Mouse (Mus musculus) layer of hippocampus, postnatal 36 days (tissue): Measurements from ENCODE around the gene Gm9044. TPM values are rescaled to one million over a fixed set of nuclear protein-coding genes. Genes with fewer than 3 reads are reported as not detected.
"Not testable (repeated sequence)": the region's sequence is repeated elsewhere in the genome, so short reads cannot be mapped to it uniquely, and the experiment has no call there.

Experiments used
- DNase-seq, 2 experiments: peaks; one replicate each; pipeline ENCODE4 v3.0.0; 2022
- total RNA-seq, 2 experiments: library from RNA; stranded (reverse); gene quantifications; 2 replicates each; pipeline ENCODE4 v1.2.3; 2021

The Gm9044 gene
- not detected for total RNA-seq

DNA sequence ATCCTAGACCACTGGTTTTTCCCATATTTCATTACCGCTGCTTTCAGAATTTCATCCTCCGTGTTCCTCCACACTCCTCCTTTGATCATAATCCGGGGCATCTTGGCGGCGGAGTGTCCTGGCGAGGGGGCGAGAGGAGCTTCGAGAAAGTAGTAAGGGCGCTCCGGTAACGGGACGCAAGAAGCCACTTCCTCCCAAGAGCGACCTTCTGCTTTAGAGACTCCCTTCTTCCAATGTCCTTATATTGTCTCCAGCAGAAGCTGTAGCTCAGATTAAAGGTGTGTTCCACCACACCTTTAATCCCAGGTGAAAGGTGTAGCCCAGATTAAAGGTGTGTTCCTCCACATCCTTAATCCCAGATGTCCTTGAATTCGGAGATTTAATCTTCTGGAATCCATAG, at the start of gene Gm9044:
Gene Gm9044 (minus strand): TSS at position 101 of the 400 bp plus-strand sequence.
- not testable (repeated sequence) for DNase-seq

DNA sequence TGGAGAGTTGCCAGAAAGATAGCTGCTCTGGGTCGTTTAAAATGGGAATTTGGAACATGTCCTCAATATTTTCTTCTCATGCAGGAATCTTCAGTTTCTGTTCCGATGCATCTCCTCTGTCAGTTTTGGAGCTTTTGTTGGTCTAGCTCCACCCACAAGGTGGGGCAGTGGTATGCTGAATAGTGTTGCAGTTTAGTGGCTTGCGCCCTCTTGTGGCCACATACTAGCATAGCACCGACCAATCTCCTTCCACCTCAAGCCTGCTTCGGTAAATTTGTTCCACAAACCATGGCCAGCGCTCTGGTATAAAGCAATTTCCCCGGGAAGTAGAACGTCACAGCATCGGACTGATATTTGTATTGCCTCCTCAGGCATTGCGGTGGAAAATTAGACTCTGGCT, 38.2 kb upstream of the Gm9044 start:
- peak; percentile 66 to 74 for DNase-seq

DNA sequence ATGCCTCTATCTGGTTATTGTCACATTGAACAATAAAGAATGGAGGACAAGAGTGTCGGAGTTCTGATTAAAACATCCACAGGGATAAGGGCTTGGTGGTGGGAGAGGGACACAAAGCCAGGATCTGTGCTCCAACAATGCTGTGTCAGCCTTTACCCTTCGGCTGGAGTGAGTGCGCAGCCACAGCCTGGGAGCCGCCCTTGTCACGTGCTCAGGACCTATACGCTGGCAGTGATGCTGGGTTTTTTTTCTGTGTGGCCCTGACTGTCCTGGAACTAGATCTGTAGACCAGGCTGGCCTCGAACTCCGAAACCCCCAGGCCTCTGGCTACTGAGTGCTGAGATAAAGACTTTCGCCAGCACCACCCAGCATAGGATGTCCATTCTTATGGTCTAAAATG, 37.3 kb upstream of the Gm9044 start:
- DNase-seq: no peak

DNA sequence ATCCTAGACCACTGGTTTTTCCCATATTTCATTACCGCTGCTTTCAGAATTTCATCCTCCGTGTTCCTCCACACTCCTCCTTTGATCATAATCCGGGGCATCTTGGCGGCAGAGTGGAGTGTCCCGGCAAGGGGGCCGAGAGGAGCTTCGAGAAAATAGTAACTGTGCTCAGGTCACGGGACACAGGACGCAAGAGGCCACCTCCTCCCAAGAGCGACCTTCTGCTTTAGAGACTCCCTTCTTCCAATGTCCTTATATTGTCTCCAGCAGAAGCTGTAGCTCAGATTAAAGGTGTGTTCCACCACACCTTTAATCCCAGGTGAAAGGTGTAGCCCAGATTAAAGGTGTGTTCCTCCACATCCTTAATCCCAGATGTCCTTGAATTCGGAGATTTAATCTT, 21.8 kb upstream of the Gm9044 start, which contains the start of gene Gm9049:
Gene Gm9049 (minus strand): TSS at position 101 of the 400 bp plus-strand sequence.
- DNase-seq: not testable (repeated sequence)

DNA sequence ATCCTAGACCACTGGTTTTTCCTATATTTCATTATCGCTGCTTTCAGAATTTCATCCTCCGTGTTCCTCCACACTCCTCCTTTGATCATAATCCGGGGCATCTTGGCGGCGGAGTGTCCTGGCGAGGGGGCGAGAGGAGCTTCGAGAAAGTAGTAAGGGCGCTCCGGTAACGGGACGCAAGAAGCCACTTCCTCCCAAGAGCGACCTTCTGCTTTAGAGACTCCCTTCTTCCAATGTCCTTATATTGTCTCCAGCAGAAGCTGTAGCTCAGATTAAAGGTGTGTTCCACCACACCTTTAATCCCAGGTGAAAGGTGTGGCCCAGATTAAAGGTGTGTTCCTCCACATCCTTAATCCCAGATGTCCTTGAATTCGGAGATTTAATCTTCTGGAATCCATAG, 16.4 kb upstream of the Gm9044 start, which contains the start of gene Gm9048:
Gene Gm9048 (minus strand): TSS at position 101 of the 400 bp plus-strand sequence.
- DNase-seq: not testable (repeated sequence)

DNA sequence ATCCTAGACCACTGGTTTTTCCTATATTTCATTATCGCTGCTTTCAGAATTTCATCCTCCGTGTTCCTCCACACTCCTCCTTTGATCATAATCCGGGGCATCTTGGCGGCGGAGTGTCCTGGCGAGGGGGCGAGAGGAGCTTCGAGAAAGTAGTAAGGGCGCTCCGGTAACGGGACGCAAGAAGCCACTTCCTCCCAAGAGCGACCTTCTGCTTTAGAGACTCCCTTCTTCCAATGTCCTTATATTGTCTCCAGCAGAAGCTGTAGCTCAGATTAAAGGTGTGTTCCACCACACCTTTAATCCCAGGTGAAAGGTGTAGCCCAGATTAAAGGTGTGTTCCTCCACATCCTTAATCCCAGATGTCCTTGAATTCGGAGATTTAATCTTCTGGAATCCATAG, 10.9 kb upstream of the Gm9044 start, which contains the start of gene Gm9046:
Gene Gm9046 (minus strand): TSS at position 101 of the 400 bp plus-strand sequence.
- not testable (repeated sequence) for DNase-seq

DNA sequence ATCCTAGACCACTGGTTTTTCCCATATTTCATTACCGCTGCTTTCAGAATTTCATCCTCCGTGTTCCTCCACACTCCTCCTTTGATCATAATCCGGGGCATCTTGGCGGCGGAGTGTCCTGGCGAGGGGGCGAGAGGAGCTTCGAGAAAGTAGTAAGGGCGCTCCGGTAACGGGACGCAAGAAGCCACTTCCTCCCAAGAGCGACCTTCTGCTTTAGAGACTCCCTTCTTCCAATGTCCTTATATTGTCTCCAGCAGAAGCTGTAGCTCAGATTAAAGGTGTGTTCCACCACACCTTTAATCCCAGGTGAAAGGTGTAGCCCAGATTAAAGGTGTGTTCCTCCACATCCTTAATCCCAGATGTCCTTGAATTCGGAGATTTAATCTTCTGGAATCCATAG, 5.5 kb upstream of the Gm9044 start, which contains the start of gene Gm9045:
Gene Gm9045 (minus strand): TSS at position 101 of the 400 bp plus-strand sequence.
- not testable (repeated sequence) for DNase-seq

DNA sequence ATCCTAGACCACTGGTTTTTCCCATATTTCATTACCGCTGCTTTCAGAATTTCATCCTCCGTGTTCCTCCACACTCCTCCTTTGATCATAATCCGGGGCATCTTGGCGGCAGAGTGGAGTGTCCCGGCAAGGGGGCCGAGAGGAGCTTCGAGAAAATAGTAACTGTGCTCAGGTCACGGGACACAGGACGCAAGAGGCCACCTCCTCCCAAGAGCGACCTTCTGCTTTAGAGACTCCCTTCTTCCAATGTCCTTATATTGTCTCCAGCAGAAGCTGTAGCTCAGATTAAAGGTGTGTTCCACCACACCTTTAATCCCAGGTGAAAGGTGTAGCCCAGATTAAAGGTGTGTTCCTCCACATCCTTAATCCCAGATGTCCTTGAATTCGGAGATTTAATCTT, 5.3 kb downstream of the Gm9044 start, which contains the start of gene Gm9040:
Gene Gm9040 (minus strand): TSS at position 101 of the 400 bp plus-strand sequence.
- not testable (repeated sequence) for DNase-seq

DNA sequence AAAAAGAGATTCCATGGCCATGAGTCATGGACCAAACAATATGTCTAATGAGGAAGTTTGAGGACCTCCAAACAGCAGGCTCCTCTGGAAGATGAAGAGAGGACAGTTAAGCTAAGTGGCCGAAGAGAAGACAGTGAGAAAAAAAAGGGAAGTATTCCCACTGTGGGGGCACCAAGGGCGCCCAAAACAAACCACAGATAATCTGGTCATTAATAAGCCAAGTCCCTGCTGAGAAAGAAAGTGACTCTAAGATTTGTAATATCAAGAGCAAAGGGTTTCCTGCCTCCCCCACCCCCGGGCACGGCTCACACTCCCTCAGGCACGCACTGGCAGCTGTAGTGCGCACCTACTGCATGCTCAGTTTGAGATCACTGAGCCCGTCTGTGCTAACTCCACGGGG, 13.2 kb downstream of the Gm9044 start:
- DNase-seq: no peak

DNA sequence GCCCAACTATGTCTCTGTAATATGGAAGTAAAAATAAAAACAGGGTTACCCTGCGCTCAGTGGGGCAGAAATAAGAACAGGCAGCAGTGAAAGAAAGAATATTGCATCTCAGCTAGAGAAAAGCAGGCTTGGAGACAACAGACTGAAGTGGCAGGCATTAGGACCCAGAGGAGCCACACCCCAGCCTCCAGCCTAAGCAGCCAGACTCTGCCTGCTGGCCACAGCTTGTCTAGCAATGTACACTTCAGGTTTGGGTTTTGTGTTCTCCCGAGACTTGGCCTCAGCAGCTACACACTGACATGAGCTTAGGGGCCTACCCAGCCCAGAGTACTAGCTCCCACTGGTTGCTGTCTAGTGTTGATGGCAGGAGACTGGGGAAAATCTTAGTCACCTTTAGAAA, 30.1 kb downstream of the Gm9044 start:
- DNase-seq: not testable (repeated sequence)

DNA sequence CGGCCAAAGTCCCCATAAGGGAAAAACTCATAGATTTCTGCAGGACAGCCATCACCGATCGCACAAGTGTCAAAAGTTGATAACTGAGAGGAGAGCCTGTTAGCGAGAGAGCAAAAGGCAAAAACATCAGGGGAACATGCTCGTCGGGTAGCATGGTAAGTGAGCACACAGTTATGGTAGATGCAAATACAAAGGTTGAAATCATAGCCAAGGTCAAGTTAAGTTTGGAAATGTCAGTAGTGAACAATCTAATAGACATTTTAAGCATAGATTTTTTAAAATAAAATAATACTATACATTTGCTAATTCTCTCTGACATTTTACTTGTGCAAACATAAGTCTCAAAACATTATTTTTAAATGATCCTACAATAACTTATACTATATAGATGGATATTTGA, 37.3 kb downstream of the Gm9044 start, which contains the start of gene Iltifb:
Gene Iltifb (minus strand): TSS at position 101 of the 400 bp plus-strand sequence.
- no peak for DNase-seq

DNA sequence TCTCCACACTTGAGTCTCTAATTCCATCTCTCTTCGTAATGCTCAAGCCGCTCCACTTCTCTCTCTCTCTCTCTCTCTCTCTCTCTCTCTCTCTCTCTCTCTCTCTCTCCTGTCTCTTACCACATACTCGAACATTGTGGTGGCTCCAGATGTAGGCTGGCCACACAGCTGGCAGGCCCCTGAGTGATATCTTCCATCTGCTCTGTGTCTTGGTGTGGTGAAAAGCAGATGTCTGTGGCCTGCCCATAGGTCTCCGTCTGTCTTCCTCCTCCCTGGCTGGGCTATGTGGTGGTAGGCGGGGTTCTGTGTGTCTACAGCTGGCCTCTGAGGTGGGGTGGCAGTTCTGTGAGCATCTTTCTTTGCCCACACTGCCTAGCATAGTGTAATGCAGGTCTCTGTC, 49.2 kb downstream of the Gm9044 start:
- DNase-seq: not testable (repeated sequence)

DNA sequence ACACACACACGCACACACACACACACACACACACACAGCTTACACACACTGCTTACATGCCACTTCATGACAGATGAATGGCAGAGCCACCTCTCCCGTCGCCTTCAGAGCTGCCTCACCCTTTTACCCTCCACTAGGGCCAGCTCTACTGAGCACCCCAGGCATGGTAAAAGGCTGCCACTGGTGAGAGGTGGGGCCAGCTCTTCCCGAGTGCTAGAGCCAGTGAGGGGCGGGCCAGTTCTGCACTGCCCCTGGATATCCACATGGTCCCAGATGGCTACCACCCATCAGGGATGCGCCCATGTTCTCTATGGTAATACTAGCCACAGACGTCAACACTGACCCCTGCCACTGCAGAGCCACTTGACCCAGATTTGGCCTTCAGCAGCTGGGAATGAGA, 49.6 kb downstream of the Gm9044 start:
- DNase-seq: not testable (repeated sequence)

Other genes with a start within 250 kb of the Gm9044 start
- gene Mdm1, start 190.6 kb downstream of the Gm9044 start, total RNA-seq: 10 to 100 TPM; 10.7 to 13.3 TPM
- not detected for gene Il22, start 127.5 kb downstream of the Gm9044 start, total RNA-seq
- gene Gm32717, start 91.6 kb downstream of the Gm9044 start, total RNA-seq: under 1 TPM; 0.94 to 0.97 TPM
- under 1 TPM; 0.94 to 0.97 TPM for gene Gm32802, start 73.7 kb downstream of the Gm9044 start, total RNA-seq
- not detected for gene Iltifb, start 37.4 kb downstream of the Gm9044 start, total RNA-seq
- gene Gm9040, start 5.4 kb downstream of the Gm9044 start, total RNA-seq: not detected
- gene Gm9045, start 5.4 kb upstream of the Gm9044 start, total RNA-seq: not detected
- not detected for gene Gm9046, start 10.8 kb upstream of the Gm9044 start, total RNA-seq
- gene Gm9048, start 16.3 kb upstream of the Gm9044 start, total RNA-seq: not detected
- not detected for gene Gm9049, start 21.7 kb upstream of the Gm9044 start, total RNA-seq
- not detected for gene Ifng, start 108.6 kb upstream of the Gm9044 start, total RNA-seq